Mouse (Mus musculus) C2C12 (cell line): Measurements from ENCODE around the gene Hist1h3h. TPM values are rescaled to one million over a fixed set of nuclear protein-coding genes. Genes with fewer than 3 reads are reported as not detected.
"Not testable (repeated sequence)": the region's sequence is repeated elsewhere in the genome, so short reads cannot be mapped to it uniquely, and the experiment has no call there.

Experiments
- H3K27me3 ChIP-seq: one replicate; pipeline ENCODE4 v1.6.1; 2011; ENCODE audit not compliant: control insufficient read depth, insufficient read depth, insufficient read length
- H3K36me3 ChIP-seq: one replicate; pipeline ENCODE4 v1.6.1; 2011; ENCODE audit not compliant: control insufficient read depth, insufficient read depth
- H3K4me3 ChIP-seq: one replicate; pipeline ENCODE4 v1.5.1; 2011; ENCODE audit warnings: mild to moderate bottlenecking, control low read depth; ENCODE audit not compliant: poor library complexity, insufficient read depth, severe bottlenecking
- H3K79me2 ChIP-seq: one replicate; pipeline ENCODE4 v1.6.1; 2011; ENCODE audit not compliant: control insufficient read depth, insufficient read depth
- H3K79me3 ChIP-seq: one replicate; pipeline ENCODE4 v1.6.1; 2011; ENCODE audit warnings: low read depth, control low read depth
- H3ac ChIP-seq: one replicate; pipeline ENCODE3; 2011; ENCODE audit warnings: low read depth; ENCODE audit not compliant: control insufficient read depth, insufficient read length
- CEBPB ChIP-seq: IDR thresholded peaks from one replicate; pipeline ENCODE4 v1.6.1; 2011; ENCODE audit warnings: low read depth, mild to moderate bottlenecking, control low read depth, moderate library complexity
- CTCF ChIP-seq: IDR thresholded peaks from one replicate; pipeline ENCODE4 v1.5.1; 2011; ENCODE audit not compliant: control insufficient read depth, insufficient read depth, insufficient read length
- FOSL1 ChIP-seq: IDR thresholded peaks from one replicate; pipeline ENCODE4 v1.8.0; 2011; ENCODE audit warnings: mild to moderate bottlenecking, low read length; ENCODE audit not compliant: poor library complexity, insufficient read depth, severe bottlenecking
- MAX ChIP-seq: IDR thresholded peaks from one replicate; pipeline ENCODE4 v1.6.1; 2011; ENCODE audit warnings: mild to moderate bottlenecking, control low read depth
- MYOD1 ChIP-seq: IDR thresholded peaks from one replicate; pipeline ENCODE4 v1.6.1; 2011; ENCODE audit warnings: low read depth; ENCODE audit not compliant: control insufficient read depth, insufficient read length
- MYOG ChIP-seq: IDR thresholded peaks from one replicate; pipeline ENCODE4 v1.6.1; 2011; ENCODE audit not compliant: control insufficient read depth, insufficient read length; ENCODE audit errors: extremely low read depth
- USF1 ChIP-seq: IDR thresholded peaks from one replicate; pipeline ENCODE4 v1.6.1; 2011; ENCODE audit warnings: low read depth, mild to moderate bottlenecking, control low read depth, moderate library complexity
- microRNA-seq: library from miRNA; unstranded; fragments of <30 nt; microRNA quantifications from one replicate; pipeline ENCODE4, GENCODE M21; 2019; ENCODE audit warnings: borderline microRNAs expressed
- polyA plus RNA-seq: library from polyadenylated mRNA; unstranded; fragments of >200 nt; fragmentation: generic; extraction: Trizol; gene quantifications from one replicate; pipeline ENCODE4 v1.2.1, GENCODE M21; 2012; ENCODE audit warnings: missing spikeins

The Hist1h3h gene
- polyA plus RNA-seq, 1 experiment, result 15.6 TPM

DNA sequence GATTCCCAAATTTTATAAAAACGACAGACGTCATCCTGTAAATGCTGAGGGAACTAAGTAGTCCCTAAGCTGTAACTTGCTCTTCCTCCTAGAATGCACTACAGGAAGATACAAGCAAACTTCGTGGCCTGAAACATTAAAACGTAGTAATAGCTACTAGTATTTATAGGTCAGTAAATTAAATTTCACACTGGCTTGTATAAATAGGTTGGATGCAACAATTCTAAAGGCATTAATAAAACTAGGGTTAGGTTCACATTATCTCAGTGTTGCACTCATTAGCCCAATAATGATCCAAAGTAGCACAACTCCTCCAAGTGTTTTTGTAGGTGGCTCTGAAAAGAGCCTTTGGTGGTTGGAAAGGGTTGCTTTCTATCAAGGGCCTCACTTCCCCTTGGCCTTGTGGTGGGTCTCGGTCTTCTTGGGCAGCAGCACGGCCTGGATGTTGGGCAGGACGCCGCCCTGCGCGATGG is 35.6 kb downstream of the Hist1h3h start:
- H3ac ChIP-seq, result peak overlapping the region; percentile 61
- peak overlapping the region; percentile 16 for H3K4me3 ChIP-seq
- TF ChIP-seq FOSL1 (no peak), USF1 (peak; percentile 4), MAX (no peak), CTCF (no peak)
- H3K79me2 ChIP-seq, result peaks cover 19% of the 10 kb centered on the region
- H3K27me3 ChIP-seq, result no peaks in the 10 kb centered on the region
- H3K36me3 ChIP-seq, result no peaks in the 10 kb centered on the region
- H3K79me3 ChIP-seq, result peaks cover 8% of the 10 kb centered on the region

DNA sequence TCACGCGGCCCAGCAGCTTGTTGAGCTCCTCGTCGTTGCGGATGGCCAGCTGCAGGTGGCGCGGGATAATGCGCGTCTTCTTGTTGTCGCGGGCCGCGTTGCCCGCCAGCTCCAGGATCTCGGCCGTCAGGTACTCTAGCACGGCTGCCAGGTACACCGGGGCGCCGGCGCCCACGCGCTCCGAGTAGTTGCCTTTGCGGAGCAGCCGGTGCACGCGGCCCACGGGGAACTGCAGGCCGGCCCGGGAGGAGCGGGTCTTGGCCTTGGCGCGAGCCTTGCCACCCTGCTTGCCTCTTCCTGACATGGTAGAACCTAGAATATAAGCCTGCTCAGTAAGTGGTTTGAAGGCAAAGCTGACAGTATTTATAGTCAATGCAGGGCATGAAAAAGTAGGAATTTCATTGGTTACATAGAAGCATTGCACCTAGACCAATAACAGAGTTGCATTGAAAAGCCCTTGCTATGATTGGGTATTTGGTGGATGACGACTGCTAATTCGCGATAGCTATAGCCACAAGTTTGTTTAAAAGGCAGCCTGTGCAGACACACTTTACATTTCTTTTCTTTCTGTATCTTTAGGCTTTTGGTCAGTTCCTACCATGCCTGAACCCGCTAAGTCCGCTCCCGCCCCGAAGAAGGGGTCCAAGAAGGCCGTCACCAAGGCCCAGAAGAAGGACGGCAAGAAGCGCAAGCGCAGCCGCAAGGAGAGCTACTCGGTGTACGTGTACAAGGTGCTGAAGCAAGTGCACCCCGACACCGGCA is 36.2 kb downstream of the Hist1h3h start, which contains the start of the genes Hist1h2ak and Hist1h2bn:
TSS of gene Hist1h2ak (minus strand) at position 304 of the 762 bp plus-strand sequence.
TSS of gene Hist1h2bn (plus strand) at position 600 of the 762 bp plus-strand sequence.
- H3K36me3 ChIP-seq, H3K79me3 ChIP-seq, H3K27me3 ChIP-seq: not testable (repeated sequence)
- Histone ChIP-seq H3K4me3 (peak within 1 kb of the TSS; percentile 25), H3K79me2 (peaks cover 13% of the 10 kb centered on the region), H3ac (peak within 1 kb of the TSS; percentile 61)
- peak; percentile 29 for TF ChIP-seq CEBPB

DNA sequence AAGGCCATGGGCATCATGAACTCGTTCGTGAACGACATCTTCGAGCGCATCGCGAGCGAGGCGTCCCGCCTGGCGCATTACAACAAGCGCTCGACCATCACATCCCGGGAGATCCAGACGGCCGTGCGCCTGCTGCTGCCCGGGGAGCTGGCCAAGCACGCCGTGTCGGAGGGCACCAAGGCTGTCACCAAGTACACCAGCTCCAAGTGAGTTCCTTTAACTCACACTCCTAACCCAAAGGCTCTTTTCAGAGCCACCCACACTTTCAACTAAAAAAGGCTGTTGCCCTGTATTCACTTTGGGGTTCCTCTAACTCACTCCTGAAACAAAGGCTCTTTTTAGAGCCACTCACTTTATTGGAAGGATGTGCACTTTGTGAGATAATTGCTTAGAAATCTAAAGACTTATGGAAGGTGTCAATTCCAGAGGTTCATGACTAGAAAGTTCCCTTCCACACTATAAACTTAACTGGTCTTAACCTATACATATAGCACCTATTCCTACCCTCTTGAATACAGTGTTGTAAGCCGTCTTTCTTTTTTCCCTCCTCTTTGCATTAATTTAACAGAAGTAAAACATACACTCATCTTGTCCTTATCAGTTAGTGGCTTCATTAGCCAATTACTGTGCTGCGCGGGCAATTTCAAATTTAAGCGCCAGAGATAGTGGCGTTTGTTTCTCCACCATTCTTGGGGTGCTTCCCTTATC is 37.0 kb downstream of the Hist1h3h start:
- H3K36me3 ChIP-seq, H3ac ChIP-seq, H3K79me3 ChIP-seq, H3K27me3 ChIP-seq, H3K79me2 ChIP-seq: not testable (repeated sequence)
- H3K4me3 ChIP-seq, result peak overlapping the region; percentile 25

DNA sequence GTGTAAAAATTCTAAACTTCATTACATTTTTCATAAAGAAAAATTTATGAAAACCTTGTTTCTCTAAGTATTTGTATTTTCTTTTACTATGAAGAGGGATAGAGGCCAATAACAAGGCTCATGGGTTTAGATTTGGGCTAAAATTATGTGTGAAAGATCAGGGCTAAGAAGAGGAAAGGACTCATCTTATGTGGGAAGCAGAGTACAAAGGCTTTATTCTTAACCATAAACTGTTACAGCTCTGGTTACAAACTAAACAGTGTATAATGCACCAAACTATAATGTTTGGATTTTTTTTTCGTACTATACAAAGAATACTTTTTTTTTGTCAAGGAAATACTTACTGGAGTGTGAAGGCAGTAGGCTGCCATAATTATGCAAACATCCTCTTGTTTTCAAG is 38.2 kb downstream of the Hist1h3h start:
- Histone ChIP-seq H3K36me3 (no peaks in the 10 kb centered on the region), H3K4me3 (no peak overlapping the region), H3K79me2 (no peaks in the 10 kb centered on the region), H3K79me3 (no peaks in the 10 kb centered on the region), H3ac (no peak overlapping the region), H3K27me3 (no peaks in the 10 kb centered on the region)
- TF ChIP-seq USF1 (no peak), FOSL1 (no peak), MYOD1 (no peak), MYOG (no peak), MAX (no peak), CEBPB (no peak), CTCF (no peak)

Small RNA genes lying within 50 kb of the gene (microRNA-seq; reads per million reads assigned to microRNA genes)
- gene Gm44357, result 0.16 reads per million
- not detected for gene Gm44367
- gene Gm44454, result not detected

Other genes starting within 250 kb of the Hist1h3h start
- 0.02 TPM for gene Nkapl, start 249.2 kb upstream of the Hist1h3h start, polyA plus RNA-seq
- not detected for gene Zkscan4, start 238.8 kb upstream of the Hist1h3h start, polyA plus RNA-seq
- not detected for gene Gm10065, start 238.2 kb upstream of the Hist1h3h start, polyA plus RNA-seq
- gene AK157302, start 222.4 kb upstream of the Hist1h3h start, polyA plus RNA-seq, result 0.23 TPM
- 22.1 TPM for gene Gm11273, start 216.2 kb upstream of the Hist1h3h start, polyA plus RNA-seq
- 0.97 TPM for gene Zkscan8, start 186.5 kb upstream of the Hist1h3h start, polyA plus RNA-seq
- gene Olfr1366, start 174.9 kb upstream of the Hist1h3h start, polyA plus RNA-seq, result 0.02 TPM
- not detected for gene Olfr1535, start 157.8 kb upstream of the Hist1h3h start, polyA plus RNA-seq
- gene Olfr1364, start 135.9 kb upstream of the Hist1h3h start, polyA plus RNA-seq, result not detected
- gene Olfr1362, start 103.6 kb upstream of the Hist1h3h start, polyA plus RNA-seq, result not detected
- 0.01 TPM for gene Olfr11, start 75.1 kb upstream of the Hist1h3h start, polyA plus RNA-seq
- gene Olfr1361, start 54.3 kb upstream of the Hist1h3h start, polyA plus RNA-seq, result not detected
- not detected for gene Olfr1360, start 40.3 kb upstream of the Hist1h3h start, polyA plus RNA-seq
- not detected for gene Olfr1359, start 19.5 kb upstream of the Hist1h3h start, polyA plus RNA-seq
- gene Hist1h2bl, start 1.5 kb upstream of the Hist1h3h start, polyA plus RNA-seq, result 9.1 TPM
- gene Hist1h2ai, start 1.2 kb upstream of the Hist1h3h start, polyA plus RNA-seq, result 15.6 TPM
- 3.4 TPM for gene Hist1h2bm, start 4.4 kb downstream of the Hist1h3h start, polyA plus RNA-seq
- gene Hist1h4j, start 17.4 kb downstream of the Hist1h3h start, polyA plus RNA-seq, result 2.9 TPM
- 10.3 TPM for gene Hist1h4k, start 32.8 kb downstream of the Hist1h3h start, polyA plus RNA-seq
- gene Hist1h2ak, start 36.2 kb downstream of the Hist1h3h start, polyA plus RNA-seq, result 5.9 TPM
- gene Hist1h2bn, start 36.5 kb downstream of the Hist1h3h start, polyA plus RNA-seq, result 3.8 TPM
- gene Hist1h1b, start 63.0 kb downstream of the Hist1h3h start, polyA plus RNA-seq, result 1.6 TPM
- gene Hist1h3i, start 65.7 kb downstream of the Hist1h3h start, polyA plus RNA-seq, result 9.4 TPM
- gene Hist1h2an, start 69.6 kb downstream of the Hist1h3h start, polyA plus RNA-seq, result 18.1 TPM
- 2.6 TPM for gene Hist1h2bp, start 69.8 kb downstream of the Hist1h3h start, polyA plus RNA-seq
- 20.3 TPM for gene Hist1h2bq, start 92.5 kb downstream of the Hist1h3h start, polyA plus RNA-seq
- not detected for gene Hist1h2ao, start 92.8 kb downstream of the Hist1h3h start, polyA plus RNA-seq
- gene Hist1h4m, start 94.1 kb downstream of the Hist1h3h start, polyA plus RNA-seq, result not detected
- gene Hist1h4n, start 114.5 kb downstream of the Hist1h3h start, polyA plus RNA-seq, result 17.3 TPM
- 2,018 TPM for gene Hist1h2ap, start 115.8 kb downstream of the Hist1h3h start, polyA plus RNA-seq
- 19.7 TPM for gene Hist1h2br, start 116.1 kb downstream of the Hist1h3h start, polyA plus RNA-seq
- gene Zfp184, start 227.4 kb downstream of the Hist1h3h start, polyA plus RNA-seq, result 1.4 TPM